Mouse (Mus musculus) cortical plate, adult 2 months (tissue): ENCODE data around the gene Ppox.

Experiments used
- CTCF ChIP-seq: fragments of 200-500 bp; IDR thresholded peaks from 2 replicates; pipeline ENCODE4 v1.5.1; 2011; ENCODE audit warnings: mild to moderate bottlenecking, control low read depth, low read length; ENCODE audit not compliant: insufficient read depth; ENCODE audit errors: extremely low read depth
- POLR2A ChIP-seq: fragments of 200-500 bp; IDR thresholded peaks from 2 replicates; pipeline ENCODE4 v1.6.1; 2011; ENCODE audit warnings: mild to moderate bottlenecking, low read length, control low read depth; ENCODE audit not compliant: insufficient read depth; ENCODE audit errors: extremely low read depth

GRCm38 (mm10) chr1:171240911-171241310, 40.1 kb downstream of the Ppox start:
- TF ChIP-seq CTCF (no peak), POLR2A (no peak)
